Mouse (Mus musculus) activated CD4-positive, CD25-positive, alpha-beta regulatory T cell, adult 4 months (primary cell): Measurements from ENCODE around the gene 2310061N02Rik. TPM values are rescaled to one million over a fixed set of nuclear protein-coding genes. Genes with fewer than 3 reads are reported as not detected.
"Not testable (repeated sequence)": the region's sequence is repeated elsewhere in the genome, so short reads cannot be mapped to it uniquely, and the experiment has no call there.

ENCODE experiments used
- ATAC-seq: one replicate; pipeline ENCODE4 v1.8.0; 2017
- polyA plus RNA-seq, 2 experiments: library from polyadenylated mRNA; unstranded; fragments of 100-300 nt; shearing (Covaris generic); gene quantifications; one replicate each; pipeline ENCODE4 v1.2.1; 2017

2310061N02Rik gene
- polyA plus RNA-seq = not detected

DNA sequence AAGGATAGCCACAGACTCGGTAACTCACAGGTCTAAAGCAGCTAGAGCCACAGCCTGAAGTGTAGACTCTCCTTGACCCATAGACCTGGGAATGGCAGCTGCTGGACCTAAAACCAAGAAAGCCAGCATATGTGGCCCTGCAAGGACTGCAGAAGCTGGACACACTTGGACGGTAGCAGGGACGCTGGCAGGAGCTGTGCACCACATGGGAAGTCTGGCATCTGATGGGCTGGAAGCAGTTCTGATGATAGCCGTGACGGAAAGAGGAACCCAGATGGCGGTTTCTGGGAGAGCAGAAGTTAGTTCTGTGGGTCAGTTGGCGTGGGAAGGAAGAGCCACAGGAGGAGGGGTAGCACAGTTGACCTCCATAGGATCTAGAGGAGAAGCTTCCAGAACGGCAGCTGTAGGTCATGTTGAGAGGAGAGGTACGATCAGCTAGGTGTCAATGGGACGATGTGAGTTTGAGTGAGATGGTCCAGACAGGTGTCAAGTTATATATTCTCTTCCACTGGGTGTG, at the start of gene 2310061N02Rik:
2310061N02Rik (minus strand) TSS at position 467 of the 517 bp plus-strand sequence.
- ATAC-seq = no peak

DNA sequence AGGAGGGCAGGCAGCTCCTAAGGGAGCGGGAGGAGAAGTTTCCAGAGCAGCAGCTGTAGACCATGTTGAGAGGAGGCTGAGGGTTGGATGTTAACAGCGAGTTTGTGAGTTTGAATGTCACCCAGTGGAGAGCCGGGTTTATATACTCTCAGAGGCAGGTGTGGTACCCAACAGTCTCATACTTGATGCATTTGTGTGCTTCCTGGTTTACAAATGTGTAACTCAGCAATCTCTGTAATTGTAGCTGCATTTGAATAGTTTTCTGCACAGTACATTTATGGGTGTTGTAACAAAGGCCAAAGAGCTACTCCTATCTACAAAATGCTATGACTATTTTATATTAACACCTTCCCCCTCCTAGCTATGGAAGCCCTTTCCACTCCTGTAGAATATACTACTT, 43.8 kb upstream of the 2310061N02Rik start, which contains the start of gene Krtap13:
Krtap13 (minus strand) TSS at position 101 of the 400 bp plus-strand sequence.
- not testable (repeated sequence) for ATAC-seq

DNA sequence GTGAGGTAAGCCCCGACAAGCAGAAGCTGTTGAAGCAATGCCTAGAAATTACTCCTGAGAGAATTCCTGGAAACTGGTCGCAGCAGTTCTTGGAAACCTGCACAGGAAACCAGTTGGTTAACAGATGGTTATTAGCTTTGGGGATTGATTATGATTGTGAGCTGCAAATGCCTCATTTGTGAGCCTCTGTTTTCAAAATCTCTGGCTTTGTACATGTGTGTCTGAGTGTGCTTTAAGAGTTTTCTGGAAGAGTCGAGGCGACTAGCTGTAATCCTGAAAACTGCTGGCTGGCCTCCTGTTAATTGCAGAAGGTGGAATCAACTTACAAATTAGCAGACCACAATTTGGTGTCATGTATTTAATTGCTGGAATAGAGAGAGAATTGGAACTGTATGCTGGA, 40.2 kb upstream of the 2310061N02Rik start:
- ATAC-seq = no peak

DNA sequence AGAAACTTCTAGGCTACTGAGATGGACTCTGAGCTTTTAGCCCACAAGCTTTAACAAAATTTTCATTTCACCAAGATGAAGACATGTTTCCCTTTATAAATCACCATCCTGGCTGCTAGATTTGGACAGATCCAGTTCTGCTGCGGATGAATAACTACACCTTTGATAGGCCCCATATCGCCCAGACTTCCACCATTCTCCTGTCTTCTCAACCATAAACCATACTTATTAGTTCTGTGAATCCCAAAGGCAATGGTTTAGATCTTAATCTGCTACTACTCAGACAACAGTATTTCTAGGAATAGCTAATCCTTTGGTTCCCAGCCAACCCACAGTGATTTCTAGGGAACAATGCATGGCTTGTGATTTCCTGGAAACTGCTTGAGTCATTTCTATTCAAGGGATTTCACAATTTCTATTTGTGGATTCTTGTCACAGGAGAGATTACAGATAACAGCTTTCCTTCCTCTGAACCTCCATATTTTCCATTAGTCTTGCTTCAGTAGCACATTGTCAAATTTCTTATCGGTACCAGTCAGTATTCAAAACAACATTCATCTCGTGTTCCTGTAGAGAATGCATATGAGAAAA, 37.1 kb upstream of the 2310061N02Rik start:
- no peak for ATAC-seq

DNA sequence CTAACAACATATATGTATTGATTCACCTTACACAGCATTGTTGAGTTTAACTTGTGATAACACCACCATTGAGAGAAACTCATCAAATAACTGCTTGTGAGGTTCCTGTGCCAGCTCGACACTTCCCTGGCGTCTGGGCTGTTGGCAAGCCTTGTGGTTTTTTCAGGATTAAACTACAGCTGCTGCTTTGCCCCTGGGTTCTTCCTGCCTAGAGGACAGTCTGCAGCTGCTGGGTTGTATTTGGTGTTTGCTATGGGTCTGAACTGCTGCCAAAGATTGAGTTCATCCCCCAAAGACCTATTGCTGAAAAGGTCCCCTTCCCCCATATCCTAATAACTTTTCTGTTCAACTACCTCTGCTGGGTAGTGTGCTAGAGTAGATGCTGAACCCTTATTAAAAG, 27.6 kb upstream of the 2310061N02Rik start:
- no peak for ATAC-seq

DNA sequence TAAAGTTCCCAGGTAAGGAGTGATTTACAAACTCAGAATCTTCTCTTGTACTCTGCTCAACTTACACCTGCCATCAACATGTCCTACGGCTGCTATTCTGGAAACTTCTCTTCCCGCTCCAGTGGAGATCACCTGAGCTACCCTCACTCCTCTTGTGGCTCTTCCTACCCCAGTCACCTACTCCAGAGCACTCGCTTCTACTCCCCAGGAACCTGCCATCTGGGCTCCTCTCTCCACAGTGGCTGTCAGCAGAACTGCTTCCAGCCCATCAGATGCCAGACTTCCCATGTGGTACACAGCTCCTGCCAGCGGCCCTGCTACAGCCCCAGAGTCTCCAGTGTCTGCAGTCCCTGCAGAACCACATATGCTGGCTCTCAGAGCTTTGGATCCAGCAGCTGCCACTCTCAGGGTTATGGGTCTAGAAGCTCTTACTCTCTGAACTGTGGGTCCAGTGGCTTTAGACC, 21.1 kb upstream of the 2310061N02Rik start, which contains the start of gene Krtap13-1:
Krtap13-1 (plus strand) TSS at position 51 of the 464 bp plus-strand sequence.
- ATAC-seq = no peak

DNA sequence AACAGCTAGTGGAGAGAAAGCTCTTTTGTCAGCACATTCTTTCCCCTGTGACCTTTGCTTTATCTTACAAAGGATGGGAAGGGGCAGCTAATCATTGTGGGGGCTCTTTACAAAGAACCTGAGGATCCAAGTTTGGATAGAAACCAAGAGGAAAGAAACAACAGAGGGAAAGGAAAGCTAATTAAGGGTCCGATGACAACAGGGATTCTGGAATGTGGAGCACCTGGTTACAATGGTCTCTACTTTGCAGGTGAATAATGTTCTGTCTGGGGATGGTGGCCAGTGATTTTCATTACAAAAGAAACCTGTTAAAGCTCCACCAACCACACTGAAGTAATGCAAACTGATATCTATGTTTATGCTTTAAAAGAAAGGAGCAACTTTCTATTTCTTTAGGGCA, 12.3 kb upstream of the 2310061N02Rik start:
- no peak for ATAC-seq

DNA sequence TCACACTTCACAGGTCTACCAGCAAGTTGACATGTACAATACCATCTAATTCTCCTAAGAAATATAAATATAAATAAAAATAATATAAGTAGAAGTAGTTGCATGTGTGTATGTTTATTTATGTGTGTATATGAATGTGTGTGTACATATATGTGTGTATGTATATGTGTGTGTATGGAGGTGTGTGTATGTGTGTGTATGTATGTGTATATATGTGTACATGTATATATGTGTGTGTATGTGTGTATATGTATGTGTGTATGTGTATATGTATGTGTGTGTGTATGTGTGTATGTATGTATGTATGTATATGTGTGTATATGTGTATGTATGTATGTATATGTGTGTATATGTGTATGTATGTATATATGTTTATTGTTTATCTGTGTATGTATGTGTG, 8.8 kb upstream of the 2310061N02Rik start:
- ATAC-seq = no peak

DNA sequence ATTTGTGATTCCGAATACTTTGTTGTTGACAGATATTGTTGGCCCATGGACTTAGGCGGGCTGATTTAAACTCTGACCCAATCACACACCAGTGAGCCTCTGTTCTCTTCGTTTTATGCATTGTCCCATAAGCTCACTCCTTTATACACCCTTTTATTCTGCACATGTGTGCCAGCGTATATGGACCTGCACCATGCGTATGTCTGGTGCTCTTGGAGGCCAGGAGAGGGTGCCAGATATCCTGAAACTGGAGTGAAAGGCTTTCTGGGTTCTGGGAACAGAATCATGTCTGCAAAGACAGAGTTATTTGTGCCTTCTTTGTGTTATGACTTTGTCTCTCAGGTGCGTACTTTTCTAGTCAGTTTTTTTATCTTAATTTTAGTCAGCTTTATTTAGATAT, 3.5 kb upstream of the 2310061N02Rik start:
- no peak for ATAC-seq

DNA sequence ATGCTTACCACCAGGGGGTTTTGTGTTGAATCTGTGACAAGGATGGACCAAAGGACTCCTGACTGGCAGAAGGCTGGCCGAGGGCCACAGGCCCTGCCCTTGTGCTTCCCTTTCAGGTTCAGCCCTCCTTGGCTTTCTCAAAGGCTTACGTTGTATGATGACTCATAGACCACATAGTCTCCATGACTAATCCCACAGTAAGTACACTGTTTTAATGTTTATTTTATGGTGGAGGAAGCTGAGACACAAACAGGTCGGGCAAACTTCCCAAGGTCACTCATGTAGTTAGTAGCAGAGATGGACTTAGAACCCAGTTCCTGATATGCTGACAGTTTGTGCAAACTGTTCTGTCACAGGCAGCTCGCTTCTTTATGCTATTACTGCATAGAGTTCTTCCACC, 3.0 kb upstream of the 2310061N02Rik start:
- ATAC-seq = no peak

DNA sequence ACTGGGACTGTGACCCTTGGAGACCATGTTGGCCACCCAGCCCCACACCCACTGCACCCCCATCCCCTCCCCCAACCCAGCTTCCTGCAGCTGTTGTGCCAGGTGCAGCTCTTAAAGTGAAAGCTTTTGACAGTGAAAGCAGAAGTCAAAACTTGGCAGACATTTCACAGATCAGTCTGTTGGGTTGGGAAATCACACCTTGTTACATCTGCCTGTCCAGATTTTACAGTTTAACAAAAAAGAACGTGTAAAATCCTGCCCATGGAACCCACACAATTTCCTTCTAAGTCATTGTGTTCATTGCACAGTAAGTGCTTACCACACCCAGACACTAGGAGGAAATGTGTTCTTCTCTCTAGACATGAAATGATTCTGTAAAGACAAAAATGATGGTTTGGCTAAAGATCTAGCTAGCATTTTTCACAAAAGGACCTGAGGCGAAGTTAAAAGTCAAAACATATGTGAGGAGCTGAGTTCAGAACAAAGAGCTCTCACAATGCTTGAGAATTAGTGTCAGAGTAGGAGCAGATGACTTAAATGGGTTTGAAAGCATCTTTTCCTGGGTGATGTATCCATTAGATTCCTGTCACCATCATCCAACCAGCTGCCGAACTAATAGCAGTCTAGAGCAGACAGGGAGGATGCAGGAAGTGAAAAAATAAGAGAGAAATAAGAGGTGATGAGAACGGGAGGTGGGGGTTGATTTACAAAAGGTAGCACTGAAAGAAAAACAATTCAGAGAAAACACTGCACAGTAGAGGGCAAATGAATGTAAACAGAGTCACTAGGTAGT, 6.5 kb downstream of the 2310061N02Rik start:
- ATAC-seq = no peak

DNA sequence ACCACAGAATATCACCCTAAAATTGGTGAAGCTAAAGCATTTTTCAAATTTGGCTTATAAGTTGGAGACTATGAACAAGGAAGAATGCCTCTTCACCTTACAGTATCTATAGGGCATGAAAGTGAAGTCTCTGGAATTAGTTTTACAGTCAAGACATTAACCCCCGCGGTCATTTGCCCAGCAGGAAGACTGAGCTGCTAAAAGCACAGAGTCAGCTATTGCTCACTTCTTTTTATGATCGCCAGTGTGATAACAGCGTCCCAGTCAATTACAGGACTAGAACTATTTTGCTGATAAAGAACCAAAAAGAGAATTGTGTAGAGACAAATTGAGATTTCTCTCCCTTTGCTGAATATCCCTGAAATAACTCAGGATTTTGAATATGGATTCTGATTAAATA, 11.5 kb downstream of the 2310061N02Rik start:
- no peak for ATAC-seq

DNA sequence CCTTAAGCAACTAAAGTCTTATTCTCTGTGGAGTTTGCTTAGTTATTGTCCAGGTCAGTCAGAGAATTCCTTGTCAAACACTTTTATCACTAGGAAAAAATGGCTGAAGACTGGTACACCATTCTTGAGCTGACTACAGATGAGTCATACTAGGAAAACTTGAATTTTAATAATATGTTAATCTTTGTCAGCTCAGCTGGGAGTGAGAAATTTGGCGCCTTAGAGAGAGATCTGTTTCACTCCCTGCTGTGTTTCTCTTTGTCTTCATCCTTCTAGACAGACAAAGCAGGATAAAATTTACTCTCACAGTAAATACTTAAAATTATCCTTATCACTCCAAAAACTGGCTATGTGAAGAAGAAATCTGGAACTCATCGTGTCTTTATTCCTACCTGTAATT, 26.5 kb downstream of the 2310061N02Rik start:
- ATAC-seq = no peak

DNA sequence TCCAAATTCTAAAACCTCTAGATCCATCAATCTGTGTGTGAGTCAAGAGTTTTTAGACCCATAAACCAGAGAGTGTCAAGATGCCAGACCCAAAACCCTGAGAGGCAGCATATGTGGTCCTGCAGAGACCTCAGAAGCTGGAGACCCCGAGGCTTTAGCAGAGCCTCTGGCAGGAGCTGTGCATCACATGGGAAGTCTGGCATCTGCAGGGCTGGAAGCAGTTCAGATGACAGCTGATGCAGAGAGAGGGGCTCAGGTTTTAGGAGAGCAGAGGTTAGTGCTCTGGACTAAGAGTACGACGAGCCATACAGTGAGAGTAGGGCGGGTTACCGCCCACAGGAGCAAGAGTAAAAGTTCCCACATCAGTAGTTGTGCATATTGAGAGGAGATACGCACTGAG, 28.7 kb downstream of the 2310061N02Rik start:
- no peak for ATAC-seq

DNA sequence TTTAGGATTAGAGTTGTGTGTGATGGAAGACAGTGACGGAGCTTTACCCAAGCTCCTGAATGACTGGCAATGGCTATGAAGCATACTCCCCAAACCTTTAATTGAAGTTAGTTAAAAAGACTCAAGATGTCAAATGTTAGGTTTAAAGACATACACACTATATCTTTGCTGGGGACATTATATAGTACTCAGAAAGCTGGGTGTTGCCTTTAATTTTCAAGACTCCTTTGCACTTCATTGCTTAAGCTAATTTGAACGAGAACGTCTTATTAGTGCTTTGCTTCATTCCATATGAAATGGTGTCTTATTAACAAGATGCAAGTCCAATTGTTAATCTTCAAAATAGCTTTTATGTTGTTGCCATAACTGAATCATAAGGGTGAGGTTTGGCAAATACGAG, 36.2 kb downstream of the 2310061N02Rik start, which contains the start of gene Krtap27-1:
Krtap27-1 (minus strand) TSS at position 101 of the 400 bp plus-strand sequence.
- ATAC-seq = no peak

DNA sequence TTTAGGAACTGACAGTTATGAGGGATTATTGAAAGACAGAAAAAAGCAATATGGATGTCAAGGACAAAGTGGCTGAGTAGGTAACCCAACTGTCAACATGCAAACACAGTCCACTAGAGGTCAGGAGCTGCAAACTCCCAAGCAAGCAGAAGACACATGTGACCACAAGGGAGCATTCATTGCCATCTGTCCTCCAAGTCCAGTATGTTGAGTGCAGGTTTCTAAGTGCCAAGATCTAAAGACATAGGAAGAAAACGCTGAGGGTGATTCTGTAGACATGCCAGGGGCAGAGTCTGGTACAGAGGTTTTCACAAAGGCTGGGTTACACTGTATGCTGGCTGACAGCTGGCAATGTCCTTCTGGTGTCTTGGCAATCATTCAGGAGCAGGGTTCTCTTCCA, 50.3 kb downstream of the 2310061N02Rik start:
- no peak for ATAC-seq

Other genes with a start within 250 kb of the 2310061N02Rik start
- gene Cldn17, start 201.0 kb downstream of the 2310061N02Rik start, polyA plus RNA-seq = not detected
- gene Cldn8, start 144.8 kb downstream of the 2310061N02Rik start, polyA plus RNA-seq = not detected
- gene Krtap24-1, start 95.7 kb downstream of the 2310061N02Rik start, polyA plus RNA-seq = not detected
- not detected for gene 2310079G19Rik, start 80.3 kb downstream of the 2310061N02Rik start, polyA plus RNA-seq
- gene Krtap26-1, start 60.2 kb downstream of the 2310061N02Rik start, polyA plus RNA-seq = not detected
- gene Krtap27-1, start 36.3 kb downstream of the 2310061N02Rik start, polyA plus RNA-seq = not detected
- gene Krtap13-1, start 20.9 kb upstream of the 2310061N02Rik start, polyA plus RNA-seq = under 1 TPM in 1 of 2 experiments, not detected in 1; 0.77 TPM
- not detected for gene Krtap13, start 43.7 kb upstream of the 2310061N02Rik start, polyA plus RNA-seq
- gene 2310034C09Rik, start 50.9 kb upstream of the 2310061N02Rik start, polyA plus RNA-seq = not detected
- gene 2310057N15Rik, start 66.2 kb upstream of the 2310061N02Rik start, polyA plus RNA-seq = not detected
- not detected for gene Gm5965, start 69.9 kb upstream of the 2310061N02Rik start, polyA plus RNA-seq
- not detected for gene Gm20741, start 104.3 kb upstream of the 2310061N02Rik start, polyA plus RNA-seq
- gene Krtap15, start 112.3 kb upstream of the 2310061N02Rik start, polyA plus RNA-seq = not detected
- not detected for gene Krtap14, start 118.2 kb upstream of the 2310061N02Rik start, polyA plus RNA-seq
- gene Krtap19-1, start 161.4 kb upstream of the 2310061N02Rik start, polyA plus RNA-seq = not detected
- not detected for gene Krtap19-2, start 166.3 kb upstream of the 2310061N02Rik start, polyA plus RNA-seq
- not detected for gene Krtap19-3, start 170.1 kb upstream of the 2310061N02Rik start, polyA plus RNA-seq
- gene Krtap19-4, start 177.1 kb upstream of the 2310061N02Rik start, polyA plus RNA-seq = not detected
- not detected for gene Krtap19-5, start 188.5 kb upstream of the 2310061N02Rik start, polyA plus RNA-seq
- gene Krtap19-9b, start 224.3 kb upstream of the 2310061N02Rik start, polyA plus RNA-seq = not detected